Mouse (Mus musculus) thymus, adult 2 months (tissue): ENCODE results near the gene Oscp1.

Experiments used
- CTCF ChIP-seq: fragments of 200-500 bp; IDR thresholded peaks from 2 replicates; pipeline ENCODE4 v1.5.1; 2012; ENCODE audit warnings: mild to moderate bottlenecking, control low read depth, low read length, moderate library complexity, borderline replicate concordance; ENCODE audit not compliant: control insufficient read depth, poor library complexity, insufficient read depth; ENCODE audit errors: extremely low read depth
- POLR2A ChIP-seq: fragments of 200-500 bp; IDR thresholded peaks from 2 replicates; pipeline ENCODE4 v1.6.1; 2012; ENCODE audit warnings: mild to moderate bottlenecking, low read length, control low read depth, moderate library complexity; ENCODE audit not compliant: control insufficient read depth, poor library complexity, insufficient read depth; ENCODE audit errors: extremely low read depth

- TF ChIP-seq POLR2A (no peak), CTCF (no peak)
Measured at GRCm38 (mm10) chr4:126109613-126110373, 51.4 kb downstream of the Oscp1 start.
